Mouse (Mus musculus) neural tube, embryonic 10.5 days (tissue): ENCODE measurements around the gene Atoh7.
"Not testable (repeated sequence)": the region's sequence is repeated elsewhere in the genome, so short reads cannot be mapped to it uniquely, and the experiment has no call there.

Experiments used
- DNase-seq: peaks from one replicate; pipeline ENCODE4 v3.0.0-alpha.2; 2017; ENCODE audit warnings: low spot score; ENCODE audit errors: extremely low spot score

The Atoh7 gene

GRCm38 (mm10) chr10:63099521-63099920, at the start of gene Atoh7:
Atoh7 (plus strand) TSS chr10:63099651.
- DNase-seq, result no peak

DNA sequence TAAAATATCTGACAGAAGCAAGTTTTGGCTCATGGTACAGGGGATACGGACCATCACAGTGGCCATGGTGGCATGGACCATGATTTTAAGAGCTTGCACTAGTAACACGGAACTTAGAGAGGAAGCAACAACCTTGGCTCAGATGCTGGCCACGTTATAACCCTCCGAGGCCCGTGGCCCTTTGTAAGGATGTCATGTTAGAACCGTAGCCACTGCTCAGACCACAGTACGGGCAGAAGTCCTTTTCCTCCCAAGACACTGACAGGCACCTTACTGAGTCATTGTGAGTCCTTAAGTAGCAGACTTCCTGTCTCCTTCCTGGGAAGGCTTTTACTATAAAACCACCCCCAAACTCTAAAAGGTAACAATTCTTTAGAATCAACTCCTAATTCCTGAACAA, 48.2 kb upstream of the Atoh7 start:
- DNase-seq, result no peak

DNA sequence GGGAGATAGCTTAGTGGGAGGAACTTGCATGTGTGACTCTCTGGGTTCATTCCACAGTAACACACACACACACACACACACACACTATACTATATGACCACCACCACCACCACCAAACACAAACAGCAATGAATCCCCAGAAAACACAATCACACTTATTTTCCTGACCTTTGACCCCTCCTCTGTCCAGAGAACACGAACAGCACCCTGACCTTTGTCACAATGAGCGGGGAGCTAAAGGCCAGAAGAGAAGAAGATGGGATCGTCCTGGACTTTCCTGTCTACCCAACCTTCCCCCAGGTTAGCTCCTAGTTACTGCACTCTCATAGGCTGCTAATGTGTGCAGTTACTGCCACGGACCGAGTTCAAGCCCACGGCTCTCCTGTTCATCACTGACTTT, 47.4 kb upstream of the Atoh7 start:
- no peak for DNase-seq

- DNase-seq, result no peak
Measured at GRCm38 (mm10) chr10:63053007-63053406, 46.4 kb upstream of the Atoh7 start.

DNA sequence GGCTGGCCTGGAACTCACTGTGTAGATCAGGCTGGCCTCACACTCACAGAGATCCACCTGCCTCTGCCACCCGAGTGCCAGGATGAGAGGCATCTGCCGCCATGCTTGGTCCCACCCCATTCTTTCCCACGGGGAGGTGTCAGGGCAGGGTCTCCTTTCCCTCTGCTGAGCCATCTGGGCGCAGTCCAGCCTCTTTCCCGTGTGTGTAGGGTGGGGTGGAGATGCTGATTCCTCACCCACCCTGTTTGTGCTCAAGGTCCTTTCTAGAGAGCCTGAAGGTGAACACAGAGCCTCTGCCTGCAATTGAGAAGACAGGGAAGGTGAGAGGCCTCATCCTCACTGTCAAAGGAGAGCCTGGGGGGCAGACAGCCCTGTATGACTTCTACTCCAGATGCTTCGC, 45.4 kb upstream of the Atoh7 start:
- DNase-seq, result not testable (repeated sequence)

GRCm38 (mm10) chr10:63054586-63054985, 44.9 kb upstream of the Atoh7 start:
- no peak for DNase-seq

GRCm38 (mm10) chr10:63056966-63057750, 42.3 kb upstream of the Atoh7 start:
- DNase-seq, result no peak

DNA sequence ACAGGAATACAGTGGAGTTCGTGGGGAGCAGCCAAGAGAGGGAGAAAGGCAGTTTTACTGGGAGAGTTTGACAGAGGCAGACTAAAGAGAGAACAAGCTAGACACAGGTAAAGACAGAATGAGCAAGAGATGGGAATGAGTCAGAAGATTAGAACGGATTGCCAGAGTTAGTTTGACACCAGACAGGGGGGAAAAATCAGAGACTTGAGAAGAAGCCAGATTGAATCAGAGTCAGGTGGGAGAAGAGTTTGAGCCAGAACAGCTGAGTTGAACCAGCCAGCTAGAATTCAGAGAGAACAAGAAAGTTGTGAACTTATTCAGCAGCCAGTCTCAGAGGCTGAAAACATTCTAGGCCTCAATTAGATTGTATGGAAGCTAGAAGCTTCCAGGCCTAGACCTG, 39.6 kb upstream of the Atoh7 start, which contains the start of gene Pbld1:
Pbld1 (plus strand) TSS at position 301 of the 400 bp plus-strand sequence.
- no peak for DNase-seq

DNA sequence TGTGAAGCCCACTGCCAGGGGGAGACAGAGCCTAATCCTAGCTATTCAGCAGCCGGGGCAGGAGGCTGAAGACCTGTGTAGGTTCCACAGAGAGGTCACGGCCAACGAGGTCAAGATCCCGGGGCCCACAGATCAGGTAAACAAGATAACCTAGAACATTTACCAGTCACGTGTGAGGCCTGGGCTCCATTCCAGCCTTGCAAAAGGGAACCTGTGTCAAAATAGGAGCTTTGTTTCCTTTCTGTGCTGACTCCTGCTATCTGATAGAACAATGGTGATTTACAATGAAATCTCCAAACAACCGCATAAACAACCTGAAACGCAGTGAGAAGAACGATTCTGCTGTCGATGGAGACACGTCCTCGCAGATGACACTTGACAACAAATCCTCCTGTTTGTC, 39.0 kb upstream of the Atoh7 start:
- DNase-seq, result no peak

DNA sequence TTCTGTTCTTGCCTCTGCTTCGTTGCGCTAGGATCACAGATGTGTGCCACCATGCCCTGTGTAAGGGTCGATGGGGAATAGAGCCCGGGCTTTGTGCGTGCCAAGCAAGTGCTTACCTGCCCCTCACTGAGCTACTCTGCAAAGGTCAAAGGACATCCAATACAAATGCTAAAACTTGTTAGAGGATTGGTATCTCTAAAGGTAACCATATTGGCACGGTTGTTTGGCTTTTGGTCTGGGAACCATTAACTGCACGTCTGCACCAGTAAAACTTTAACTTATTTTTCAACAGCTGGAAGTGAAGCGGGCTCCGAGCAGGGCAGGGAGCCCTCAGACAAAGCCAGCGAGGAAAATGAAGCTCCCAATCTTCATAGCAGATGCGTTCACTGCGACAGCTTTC, 38.2 kb upstream of the Atoh7 start:
- DNase-seq, result no peak

- DNase-seq, result no peak
Measured at GRCm38 (mm10) chr10:63062696-63063095, 36.8 kb upstream of the Atoh7 start.

DNA sequence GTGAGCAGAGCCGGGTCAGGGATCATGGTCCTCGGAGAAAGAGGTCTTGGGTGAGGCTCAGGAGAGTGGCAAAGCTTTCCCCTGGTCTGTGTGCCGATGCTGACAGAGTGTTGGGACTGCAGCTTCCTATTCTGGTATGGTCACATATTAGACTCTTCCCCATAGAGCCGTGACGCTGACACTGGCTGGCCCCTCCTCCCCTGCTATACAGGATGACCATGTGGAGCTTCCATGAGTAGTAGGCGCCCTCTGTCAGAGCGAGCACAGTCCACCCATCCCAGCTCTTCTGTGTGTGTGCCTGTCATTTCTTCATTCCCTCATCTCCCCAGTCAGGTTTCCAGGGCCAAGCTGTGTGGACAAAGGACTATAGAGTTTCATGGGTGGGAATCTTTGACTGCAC, 36.1 kb upstream of the Atoh7 start:
- DNase-seq, result no peak

- no peak for DNase-seq
Measured at GRCm38 (mm10) chr10:63064516-63064915, 34.9 kb upstream of the Atoh7 start.

DNA sequence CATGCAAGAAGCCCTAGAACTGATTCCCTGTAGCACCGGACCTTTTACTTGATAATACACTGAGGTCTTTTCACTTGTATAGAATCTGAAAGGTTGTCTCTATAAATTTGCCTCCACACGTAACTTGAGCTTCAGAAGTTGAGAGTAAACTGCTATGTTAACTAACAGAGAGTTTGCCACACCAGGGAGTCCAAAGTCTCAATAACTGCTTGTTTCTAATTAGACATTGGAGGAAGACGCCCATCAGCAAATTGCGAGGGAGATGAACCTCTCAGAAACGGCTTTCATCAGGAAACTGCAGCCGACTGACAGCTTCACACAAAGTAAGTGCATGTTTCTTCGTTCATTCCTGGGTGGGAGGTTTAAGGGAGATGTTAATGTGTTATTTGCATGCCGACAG, 33.9 kb upstream of the Atoh7 start:
- DNase-seq, result no peak

DNA sequence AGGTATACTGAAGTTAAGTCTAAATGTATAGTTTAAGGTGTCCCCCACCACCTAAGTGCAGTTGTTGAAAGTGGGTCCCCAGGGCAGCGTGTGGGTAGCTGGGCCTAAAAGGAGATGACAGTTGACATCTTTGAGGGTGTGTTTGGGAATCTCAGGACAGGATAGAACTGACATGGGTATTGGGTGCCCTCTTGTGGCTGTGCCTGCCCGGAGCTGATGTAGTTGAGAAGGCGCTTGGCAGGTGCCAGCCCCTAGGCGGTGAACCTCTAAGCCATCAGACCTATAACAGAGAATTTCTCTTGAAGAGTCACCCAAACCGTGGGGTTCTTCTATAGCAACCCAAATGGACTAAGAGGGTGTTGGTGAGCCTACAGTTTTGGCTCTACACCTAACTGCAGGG, 33.5 kb upstream of the Atoh7 start:
- peak; percentile 68 for DNase-seq

DNA sequence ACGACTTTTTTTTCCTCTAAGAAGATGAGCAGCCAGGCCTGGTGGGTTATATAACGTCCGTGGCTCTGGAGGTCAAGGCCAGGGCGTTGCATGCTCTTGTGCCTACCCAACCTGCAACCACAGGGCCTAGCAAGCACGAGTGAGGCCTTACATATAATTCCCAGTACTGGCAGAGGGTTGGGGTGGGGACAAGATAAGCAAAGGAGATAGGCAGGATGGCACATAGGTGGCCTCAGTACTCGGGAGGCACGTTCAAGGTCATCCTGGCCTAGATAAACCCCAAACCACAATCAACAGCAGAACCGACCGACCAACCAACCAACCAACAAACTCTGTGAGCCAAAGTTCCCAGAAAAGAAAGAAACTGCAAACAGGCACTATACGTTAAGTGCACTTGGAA, 13.1 kb upstream of the Atoh7 start:
- no peak for DNase-seq

DNA sequence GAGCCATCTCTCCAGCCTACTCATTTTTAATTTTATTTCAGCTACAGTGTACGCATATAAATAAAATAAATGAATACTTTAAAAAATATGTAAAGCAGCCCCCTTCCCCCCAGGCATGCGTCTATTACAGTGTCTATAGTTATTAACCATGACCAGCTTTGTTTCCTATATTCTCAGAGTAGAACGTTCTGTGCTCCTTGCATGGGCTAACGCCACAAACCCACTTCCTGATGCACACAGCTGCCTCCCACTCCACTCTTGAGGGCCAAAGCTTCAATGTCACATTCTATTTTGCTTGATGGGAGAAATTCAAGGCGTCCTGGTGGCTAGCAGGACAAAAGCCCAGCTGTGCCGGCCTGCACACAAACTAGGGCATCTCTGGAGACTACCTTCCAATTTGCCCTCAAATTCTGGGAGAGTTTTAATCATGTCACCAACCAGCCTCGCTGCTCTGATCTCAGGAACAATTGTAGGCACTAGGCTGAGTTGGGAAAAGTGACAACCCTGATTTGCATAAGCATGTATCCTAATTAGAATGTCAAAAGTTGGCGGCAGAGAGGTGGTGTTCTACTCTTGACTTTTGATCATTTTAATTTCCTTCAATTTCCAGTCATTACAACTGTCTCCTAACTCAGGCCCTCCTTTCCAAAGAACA, 10.2 kb upstream of the Atoh7 start:
- no peak for DNase-seq

DNA sequence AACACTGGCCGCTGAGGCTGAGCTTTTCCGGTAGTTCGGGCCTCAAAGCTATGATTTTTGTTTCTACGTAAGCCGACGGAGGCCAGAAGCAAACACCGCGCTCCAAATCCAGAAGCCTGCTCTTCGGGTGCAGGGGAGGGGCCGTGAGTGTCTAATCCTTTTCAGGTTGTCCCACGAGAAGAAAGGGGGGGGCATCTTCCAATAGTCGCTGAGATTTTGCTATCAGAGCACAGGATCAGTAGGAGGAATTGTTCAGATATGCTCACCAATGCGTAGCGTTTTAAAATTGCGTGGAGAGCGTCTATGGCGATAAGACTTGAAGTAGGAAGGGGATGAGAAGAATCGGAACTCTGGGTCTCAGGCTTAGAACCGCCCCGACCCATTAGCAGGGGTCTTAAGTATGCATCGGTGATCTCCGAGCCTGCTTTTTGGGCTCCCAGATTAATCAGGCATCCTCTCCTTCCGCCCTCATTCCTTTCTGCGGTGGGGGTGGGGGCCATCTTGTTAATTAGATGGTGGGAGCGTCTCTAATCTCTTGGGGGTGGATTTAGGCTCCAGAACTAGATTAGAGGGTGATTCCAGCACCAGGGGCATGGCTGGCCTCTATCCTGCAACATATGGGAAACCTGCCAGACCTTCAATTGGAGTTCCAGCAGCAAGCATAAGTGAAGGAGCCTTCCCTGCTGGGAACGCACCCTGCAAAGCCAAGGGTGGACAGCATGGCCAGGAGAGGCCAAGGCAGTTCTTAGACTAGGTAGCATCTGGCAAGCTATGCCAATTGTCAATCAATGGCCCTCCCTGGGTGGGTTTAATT, 9.5 kb upstream of the Atoh7 start:
- DNase-seq, result no peak

DNA sequence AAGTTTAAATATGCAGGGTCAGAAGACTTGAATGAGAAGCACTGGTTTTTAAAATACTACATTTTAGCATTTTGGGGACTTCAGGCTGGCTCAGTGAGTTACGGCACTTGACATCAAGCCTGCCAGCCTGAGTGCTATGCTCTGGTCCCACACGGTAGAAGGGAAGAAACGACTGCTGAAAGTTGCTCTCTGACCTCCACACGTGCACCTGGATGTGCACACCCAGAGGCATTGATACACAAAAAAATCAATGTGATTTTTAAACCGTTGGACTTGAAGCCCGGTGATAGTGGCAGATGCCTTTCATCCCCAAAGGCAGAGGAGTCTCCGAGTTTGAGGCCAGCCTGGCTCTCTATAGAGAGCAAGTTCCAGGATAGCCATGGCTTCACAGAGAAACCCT, 7.5 kb upstream of the Atoh7 start:
- DNase-seq, result no peak

GRCm38 (mm10) chr10:63092616-63093550, 6.6 kb upstream of the Atoh7 start:
- no peak for DNase-seq

DNA sequence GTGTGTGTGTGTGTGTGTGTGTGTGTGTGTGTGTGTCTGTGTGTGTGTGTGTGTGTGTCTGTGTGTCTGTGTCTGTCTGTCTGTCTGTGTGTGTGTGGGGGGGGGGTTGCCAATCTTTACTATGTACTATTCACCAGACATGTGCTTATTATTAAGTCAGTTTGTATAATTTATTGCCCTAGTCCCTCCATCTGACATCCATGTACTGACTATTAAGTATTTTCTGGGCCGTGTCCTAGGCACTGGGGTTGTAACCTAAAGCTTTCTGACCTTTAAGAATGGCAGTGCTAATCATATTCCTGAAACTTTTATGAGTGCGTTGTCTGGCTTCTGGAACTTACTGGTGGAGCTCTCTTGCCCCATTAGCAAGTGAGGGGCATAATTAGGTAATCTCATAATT, 2.7 kb upstream of the Atoh7 start:
- DNase-seq, result no peak
